Mouse (Mus musculus) liver, postnatal 0 days (tissue): Measurements from ENCODE around the gene Unc45a. TPM values are rescaled to one million over a fixed set of nuclear protein-coding genes. Genes with fewer than 3 reads are reported as not detected.

Experiments
- ATAC-seq: fragments of 200-750 bp; cut with Nextera tagmentation; 2 replicates; pipeline ENCODE4 v1.8.0; 2017; ENCODE audit warnings: mild to moderate bottlenecking, moderate library complexity
- DNase-seq: peaks from one replicate; pipeline ENCODE4 v3.0.0-alpha.2; 2016
- H3K27ac ChIP-seq: fragments of 300-500 bp; sonication (generic); 2 replicates; pipeline ENCODE4 v1.5.1; 2014; ENCODE audit warnings: antibody characterized with exemption, moderate library complexity, mild to moderate bottlenecking, low read depth
- H3K27me3 ChIP-seq: fragments of 300-500 bp; sonication (generic); 2 replicates; pipeline ENCODE4 v1.6.1; 2014; ENCODE audit warnings: low read length, control low read depth, mixed read lengths; ENCODE audit not compliant: insufficient read depth
- H3K36me3 ChIP-seq: fragments of 300-500 bp; sonication (generic); replicated peaks from 2 replicates; pipeline ENCODE4 v1.6.1; 2014; ENCODE audit warnings: mild to moderate bottlenecking, control low read depth, low read length, moderate library complexity, mixed read lengths; ENCODE audit not compliant: insufficient read depth
- H3K4me1 ChIP-seq: fragments of 300-500 bp; sonication (generic); 2 replicates; pipeline ENCODE4 v1.6.1; 2014; ENCODE audit warnings: antibody characterized with exemption, mild to moderate bottlenecking, control low read depth; ENCODE audit not compliant: insufficient read depth
- H3K4me2 ChIP-seq: fragments of 300-500 bp; sonication (generic); 2 replicates; pipeline ENCODE4 v1.6.1; 2014; ENCODE audit warnings: low read depth, mild to moderate bottlenecking, low read length, moderate library complexity, mixed read lengths
- H3K4me3 ChIP-seq: fragments of 300-500 bp; sonication (generic); 2 replicates; pipeline ENCODE4 v1.5.1; 2014; ENCODE audit warnings: low read depth, low read length
- H3K9ac ChIP-seq: fragments of 300-500 bp; sonication (generic); replicated peaks from 2 replicates; pipeline ENCODE4 v1.6.1; 2014; ENCODE audit warnings: mild to moderate bottlenecking, moderate library complexity
- H3K9me3 ChIP-seq: fragments of 300-500 bp; sonication (generic); 2 replicates; pipeline ENCODE4 v1.6.1; 2016; ENCODE audit warnings: mild to moderate bottlenecking, control low read depth, low read length, mixed read lengths
- CTCF ChIP-seq: sonication (generic); IDR thresholded peaks from 2 replicates; pipeline ENCODE4 v1.5.1; 2016; ENCODE audit warnings: antibody characterized with exemption, low read depth
- EP300 ChIP-seq: IDR thresholded peaks from 2 replicates; pipeline ENCODE4 v1.6.1; 2016; ENCODE audit warnings: antibody characterized with exemption, low read depth, mild to moderate bottlenecking
- WGBS: fragments of 180-500 bp; shearing (Covaris S2); extraction: QIAGEN DNeasy Blood & Tissue Kit; methylation state at CpG from one replicate; pipeline ENCODE4 v1.1.7; 2014; ENCODE audit not compliant: insufficient replicate concordance; 5-methylcytosine and 5-hydroxymethylcytosine counted together
- polyA plus RNA-seq: library from polyadenylated mRNA; unstranded; fragments of >200 nt; fragmentation: Nextera tagmentation; extraction: Ambion mirVana; gene quantifications from 2 replicates; pipeline ENCODE4 v1.2.1, GENCODE M21; 2015

Unc45a gene
- polyA plus RNA-seq, 1 experiment from 2014 or later, result 7.2 TPM

GRCm38 (mm10) chr7:80280032-80280431 lies 60.8 kb downstream of the Unc45a start:
- WGBS, result 88% methylated on average over 10 of the region's 10 CpGs
- Histone ChIP-seq H3K4me3 (no peak overlapping the region), H3K9ac (no peak overlapping the region), H3K27me3 (no peaks in the 10 kb centered on the region), H3K36me3 (peaks cover 67% of the 10 kb centered on the region), H3K4me2 (no peak overlapping the region), H3K27ac (no peak overlapping the region), H3K4me1 (peaks cover 6% of the 10 kb centered on the region), H3K9me3 (no peaks in the 10 kb centered on the region)
- no peak for ATAC-seq
- TF ChIP-seq CTCF (no peak), EP300 (no peak)
- DNase-seq, result no peak

GRCm38 (mm10) chr7:80276374-80276773 lies 64.4 kb downstream of the Unc45a start:
- Histone ChIP-seq H3K4me3 (no peak overlapping the region), H3K27me3 (no peaks in the 10 kb centered on the region), H3K4me1 (no peaks in the 10 kb centered on the region), H3K4me2 (no peak overlapping the region), H3K9me3 (no peaks in the 10 kb centered on the region), H3K27ac (no peak overlapping the region), H3K9ac (no peak overlapping the region), H3K36me3 (peaks cover 55% of the 10 kb centered on the region)
- ATAC-seq, result 0 out of 2 replicates have a peak, but pooled peaks have one; percentile 25
- WGBS, result 84% methylated on average over 4 of the region's 4 CpGs
- DNase-seq, result no peak
- TF ChIP-seq EP300 (no peak), CTCF (no peak)

Other genes starting within 250 kb of the Unc45a start
- gene Idh2, start 225.6 kb downstream of the Unc45a start, polyA plus RNA-seq, result 183 and 184 TPM in 2 replicates
- gene Sema4b, start 154.2 kb downstream of the Unc45a start, polyA plus RNA-seq, result 11.7 and 13.5 TPM in 2 replicates
- 79.4 and 89.2 TPM in 2 replicates for gene Cib1, start 108.2 kb downstream of the Unc45a start, polyA plus RNA-seq
- 1.5 and 1.6 TPM in 2 replicates for gene Gdpgp1, start 108.1 kb downstream of the Unc45a start, polyA plus RNA-seq
- gene Ttll13, start 94.6 kb downstream of the Unc45a start, polyA plus RNA-seq, result 0.43 TPM in 2 replicates
- gene Ngrn, start 79.8 kb downstream of the Unc45a start, polyA plus RNA-seq, result 20.9 and 23.1 TPM in 2 replicates
- 2.5 and 2.9 TPM in 2 replicates for gene Vps33b, start 71.4 kb downstream of the Unc45a start, polyA plus RNA-seq
- gene Prc1, start 46.6 kb downstream of the Unc45a start, polyA plus RNA-seq, result 48.3 and 57.6 TPM in 2 replicates
- gene Rccd1, start 16.6 kb downstream of the Unc45a start, polyA plus RNA-seq, result 1.2 and 1.6 TPM in 2 replicates
- gene Hddc3, start 2.1 kb upstream of the Unc45a start, polyA plus RNA-seq, result 3.1 TPM in 2 replicates
- gene Man2a2, start 30.4 kb upstream of the Unc45a start, polyA plus RNA-seq, result 2.1 and 2.2 TPM in 2 replicates
- 16.3 and 16.8 TPM in 2 replicates for gene Fes, start 46.9 kb upstream of the Unc45a start, polyA plus RNA-seq
- 17.7 and 18.0 TPM in 2 replicates for gene Furin, start 64.4 kb upstream of the Unc45a start, polyA plus RNA-seq
- gene Blm, start 194.1 kb upstream of the Unc45a start, polyA plus RNA-seq, result 8.1 and 11.8 TPM in 2 replicates